Mouse (Mus musculus) B cell, adult 67 days (primary cell): ENCODE measurements around the gene Ccdc40. TPM values are rescaled to one million over a fixed set of nuclear protein-coding genes. Genes with fewer than 3 reads are reported as not detected.

Experiments
- total RNA-seq, 2 experiments: library from RNA; stranded (reverse); gene quantifications; 4 replicates each; pipeline ENCODE4 v1.2.4; 2023

Gene Ccdc40
- total RNA-seq = under 1 TPM; 0.44 to 0.81 TPM

GRCm38 (mm10) chr11:119228091-119228781 is at the start of gene Ccdc40, which contains the start of gene Tbc1d16:
TSS of gene Ccdc40 (plus strand) at chr11:119228572.
TSS of gene Tbc1d16 (minus strand) at chr11:119228499.

GRCm38 (mm10) chr11:119267768-119268556 is 39.6 kb downstream of the Ccdc40 start, which contains the start of gene Gaa:
TSS of gene Gaa (plus strand) at chr11:119267887.

GRCm38 (mm10) chr11:119299391-119300245 is 71.2 kb downstream of the Ccdc40 start, which contains the start of gene Eif4a3:
TSS of gene Eif4a3 (minus strand) at chr11:119300089.

GRCm38 (mm10) chr11:119307658-119307867 is 79.2 kb downstream of the Ccdc40 start, which contains the start of gene Card14:
TSS of gene Card14 (plus strand) at chr11:119307768.

Other genes starting within 250 kb of the Ccdc40 start
- not detected for gene Enpp7, start 240.4 kb upstream of the Ccdc40 start, total RNA-seq
- gene Cbx2, start 205.6 kb upstream of the Ccdc40 start, total RNA-seq = 1 to 10 TPM; 6.4 to 7.5 TPM
- gene Cbx8, start 187.6 kb upstream of the Ccdc40 start, total RNA-seq = 10 to 100 TPM; 14.2 to 16.6 TPM
- gene Cbx4, start 142.4 kb upstream of the Ccdc40 start, total RNA-seq = 10 to 100 TPM; 81.1 to 83.2 TPM
- gene Tbc1d16, start 73 bp upstream of the Ccdc40 start, total RNA-seq = 1 to 10 TPM in 1 of 2 experiments, not detected in 1; 1.4 TPM
- gene Gaa, start 39.3 kb downstream of the Ccdc40 start, total RNA-seq = 10 to 100 TPM; 82.2 to 97.4 TPM
- gene Eif4a3, start 71.5 kb downstream of the Ccdc40 start, total RNA-seq = 100 to 1,000 TPM; 224 to 227 TPM
- not detected for gene Card14, start 79.2 kb downstream of the Ccdc40 start, total RNA-seq
- 10 to 100 TPM; 23.8 to 38.0 TPM for gene Sgsh, start 127.0 kb downstream of the Ccdc40 start, total RNA-seq
- gene Slc26a11, start 127.0 kb downstream of the Ccdc40 start, total RNA-seq = 10 to 100 TPM; 26.6 TPM
- 100 to 1,000 TPM in 1 of 2 experiments, 10 to 100 TPM in 1; 91.8 to 129 TPM for gene Rnf213, start 164.5 kb downstream of the Ccdc40 start, total RNA-seq